Mouse (Mus musculus): ENCODE measurements around the gene Zfp93.
A peak's percentile ranks its signal among the peaks of the same experiment; 100 is the strongest.
"Not testable (repeated sequence)": the region's sequence is repeated elsewhere in the genome, so short reads cannot be mapped to it uniquely, and the experiment has no call there.

The Zfp93 gene

DNA sequence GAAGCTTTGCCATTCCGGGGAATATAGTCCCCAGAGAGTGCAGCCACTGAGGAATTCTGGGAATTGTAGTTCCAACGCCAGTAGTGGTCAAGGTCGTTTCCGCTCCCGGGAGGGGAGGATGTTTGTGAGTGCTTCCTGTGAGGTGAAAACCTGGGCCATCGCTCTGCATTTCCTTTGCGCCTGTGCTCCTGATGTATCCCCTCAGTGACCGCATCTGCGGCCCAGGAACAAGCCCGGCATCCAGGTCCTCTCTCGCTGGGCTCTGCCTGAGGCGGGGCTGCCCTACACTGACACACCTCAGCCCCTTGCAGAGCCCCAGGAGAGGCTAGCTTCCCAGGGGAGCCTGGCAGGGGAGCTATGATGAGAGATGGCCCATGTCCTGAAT is at the start of gene Zfp93:
Gene Zfp93 (plus strand): TSS at position 133 of the 385 bp plus-strand sequence.
- peak; percentile 92 for DNase-seq (ENCODE audit: low read depth, low spot score)

DNA sequence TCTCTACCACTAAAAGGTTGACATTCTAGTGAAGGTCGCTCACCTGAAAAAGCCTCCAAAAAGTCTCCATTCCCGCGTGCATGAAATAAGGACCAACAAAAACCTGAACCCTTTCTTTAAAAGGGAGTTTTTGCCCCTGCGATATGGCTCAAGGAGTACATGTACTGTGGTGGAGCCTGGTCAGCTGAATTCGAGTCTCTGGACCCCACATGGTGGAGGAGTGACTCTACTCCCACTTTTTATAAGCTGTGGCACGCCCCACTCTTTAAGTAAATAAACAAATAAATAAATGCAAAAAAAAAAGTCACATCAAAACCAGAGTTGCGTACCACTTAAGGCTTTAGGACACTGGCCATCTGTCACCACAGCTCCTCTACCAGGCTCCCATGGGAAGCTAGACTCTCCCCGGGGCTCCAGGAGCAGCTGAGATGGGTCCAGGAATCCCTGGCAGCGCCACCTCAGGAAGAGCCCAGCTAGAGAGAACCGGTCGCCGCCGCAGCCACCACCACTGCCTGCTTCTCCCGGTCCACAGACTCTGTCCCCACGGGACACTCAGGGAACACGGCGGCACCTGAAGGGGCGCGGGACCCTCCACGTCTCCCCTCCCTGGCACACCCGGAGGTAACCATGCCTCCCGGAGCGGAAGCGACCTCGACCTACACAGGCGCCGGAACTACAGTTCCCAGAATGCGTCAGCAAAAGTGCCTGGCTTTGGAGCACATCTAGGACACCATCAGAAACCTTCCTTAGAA is 33.0 kb upstream of the Zfp93 start, which contains the start of gene Zfp109:
Gene Zfp109 (minus strand): TSS at position 521 of the 752 bp plus-strand sequence.
- DNase-seq (ENCODE audit: low read depth, low spot score), result peak; percentile 64

DNA sequence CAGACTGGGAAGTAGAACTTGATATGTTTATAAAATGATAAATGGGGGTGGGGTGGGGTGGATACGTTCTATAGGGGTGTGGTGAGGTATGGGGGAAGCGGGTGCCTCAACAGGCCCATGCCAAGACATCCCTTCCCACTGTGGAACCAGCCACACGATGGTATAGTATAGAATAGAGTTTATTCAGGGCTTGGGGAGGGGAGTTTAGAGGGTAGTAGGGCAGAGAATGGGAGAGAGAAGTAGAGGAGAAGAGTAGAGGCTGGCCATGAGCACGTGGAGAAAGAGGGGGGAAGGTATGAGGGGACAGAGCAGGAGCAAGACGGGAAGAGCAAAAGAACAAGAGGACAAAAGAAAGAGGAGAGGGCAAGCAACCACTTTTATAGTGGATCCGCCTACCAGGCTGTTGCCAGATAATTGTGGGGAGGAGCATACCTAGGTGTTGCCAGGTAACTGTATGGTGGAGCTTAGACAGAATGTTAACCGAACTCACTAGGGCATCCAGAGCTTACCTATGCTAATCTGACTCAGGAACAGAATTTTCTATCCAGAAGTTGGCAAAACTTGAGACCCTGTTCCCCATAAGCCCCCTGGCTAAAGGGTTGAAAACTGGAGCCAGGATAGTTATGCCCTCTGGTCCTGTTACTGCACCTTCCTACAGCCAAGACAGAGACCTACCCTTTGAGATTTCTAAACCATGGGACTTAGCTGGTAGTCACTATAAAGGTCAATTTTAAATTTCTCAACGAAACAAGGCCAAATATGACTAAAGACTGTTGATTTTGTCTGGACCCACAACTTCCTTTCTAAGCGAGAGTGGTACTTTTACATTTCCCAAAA is 16.2 kb upstream of the Zfp93 start:
- DNase-seq (ENCODE audit: low read depth, low spot score), result no peak

DNA sequence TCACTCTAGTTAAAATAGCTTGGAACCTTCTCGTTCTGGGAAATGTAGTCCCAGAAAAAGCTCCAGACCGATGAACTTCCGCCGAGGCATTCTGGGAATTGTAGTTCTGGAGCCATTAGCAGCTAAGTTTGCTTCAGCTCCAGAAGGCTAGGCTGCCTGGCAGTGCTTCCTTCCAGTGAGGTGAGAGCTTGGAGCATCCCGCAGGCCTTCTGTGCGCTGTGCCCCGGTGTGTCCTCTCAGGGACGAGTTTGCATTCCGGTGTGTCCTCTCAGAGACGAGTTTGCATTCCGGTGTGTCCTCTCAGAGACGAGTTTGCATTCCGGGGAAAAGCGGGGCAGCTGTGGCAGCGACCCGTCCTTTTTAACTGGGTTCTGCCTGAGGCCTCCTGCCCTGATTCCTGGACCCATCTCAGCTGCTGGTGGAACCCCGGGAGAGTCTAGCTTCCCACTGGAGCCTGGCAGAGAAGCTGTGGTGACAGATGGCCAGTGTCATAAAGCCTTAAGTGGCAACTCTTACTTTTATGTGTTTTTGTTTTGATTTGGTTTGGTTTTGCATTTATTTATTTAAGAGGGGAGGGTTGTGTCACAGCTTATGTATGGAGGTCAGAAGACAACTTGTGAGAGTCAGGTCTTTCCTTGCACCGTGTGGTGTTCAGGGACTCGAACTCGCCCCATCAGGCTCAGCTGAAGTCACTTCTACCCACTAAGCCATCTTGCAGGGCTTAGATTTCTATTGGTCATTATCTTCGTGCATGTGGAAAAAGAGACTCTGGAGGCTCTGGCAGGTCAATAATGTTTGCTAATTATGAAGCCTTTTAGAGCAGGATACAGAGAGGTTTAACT is 15.4 kb upstream of the Zfp93 start, which contains the start of gene Zfp108:
Gene Zfp108 (plus strand): TSS at position 162 of the 842 bp plus-strand sequence.
- DNase-seq (ENCODE audit: low read depth, low spot score), result peak; percentile 81

DNA sequence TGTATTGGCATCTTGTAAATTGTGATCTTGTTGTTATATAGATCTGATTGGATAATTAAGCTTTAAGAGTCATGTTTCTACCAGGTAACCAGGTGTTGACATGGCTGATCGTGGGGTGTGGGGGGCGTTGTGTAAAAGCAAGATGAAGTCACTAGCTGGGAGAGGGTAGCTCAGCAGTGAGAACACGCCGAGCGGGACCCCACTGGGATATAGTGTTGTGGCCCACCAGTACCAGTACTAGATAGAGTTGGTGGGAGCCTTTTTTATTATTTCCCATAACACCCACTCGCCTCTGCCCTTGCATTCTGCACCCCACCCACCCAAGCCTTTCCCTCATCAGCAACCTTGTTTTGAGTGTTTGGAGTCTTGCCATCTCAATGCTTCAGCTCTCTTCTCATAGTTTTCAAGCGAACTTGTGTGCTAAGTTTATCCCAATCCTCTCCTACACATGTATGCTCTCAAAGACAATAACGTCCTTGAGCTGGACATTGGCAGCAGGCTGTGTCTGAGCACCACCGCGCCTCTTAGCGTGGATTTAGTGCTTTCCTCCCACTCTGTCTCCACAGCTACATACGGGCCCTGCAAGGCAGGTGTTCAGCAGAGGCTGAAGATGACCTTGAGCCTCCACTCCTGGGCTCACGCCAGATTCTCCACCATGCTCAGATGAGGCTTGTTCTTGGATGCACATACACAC is 10.8 kb upstream of the Zfp93 start:
- DNase-seq (ENCODE audit: low read depth, low spot score), result no peak

DNA sequence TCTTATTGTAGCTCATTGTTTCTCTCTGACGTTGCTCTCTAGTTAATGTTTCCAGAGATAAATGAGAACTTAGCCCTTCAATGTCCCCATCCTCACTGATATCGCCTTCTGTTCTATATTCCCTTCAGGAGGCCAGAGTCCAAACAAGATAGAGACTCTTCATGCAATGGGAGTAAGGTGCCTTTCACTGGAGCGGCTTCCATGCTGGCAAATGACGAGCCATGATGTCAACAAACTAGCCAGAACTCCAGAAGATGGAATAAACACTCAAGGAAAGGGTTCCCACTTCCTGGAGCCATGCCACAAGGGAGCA is 10.3 kb upstream of the Zfp93 start:
- DNase-seq (ENCODE audit: low read depth, low spot score), result no peak

DNA sequence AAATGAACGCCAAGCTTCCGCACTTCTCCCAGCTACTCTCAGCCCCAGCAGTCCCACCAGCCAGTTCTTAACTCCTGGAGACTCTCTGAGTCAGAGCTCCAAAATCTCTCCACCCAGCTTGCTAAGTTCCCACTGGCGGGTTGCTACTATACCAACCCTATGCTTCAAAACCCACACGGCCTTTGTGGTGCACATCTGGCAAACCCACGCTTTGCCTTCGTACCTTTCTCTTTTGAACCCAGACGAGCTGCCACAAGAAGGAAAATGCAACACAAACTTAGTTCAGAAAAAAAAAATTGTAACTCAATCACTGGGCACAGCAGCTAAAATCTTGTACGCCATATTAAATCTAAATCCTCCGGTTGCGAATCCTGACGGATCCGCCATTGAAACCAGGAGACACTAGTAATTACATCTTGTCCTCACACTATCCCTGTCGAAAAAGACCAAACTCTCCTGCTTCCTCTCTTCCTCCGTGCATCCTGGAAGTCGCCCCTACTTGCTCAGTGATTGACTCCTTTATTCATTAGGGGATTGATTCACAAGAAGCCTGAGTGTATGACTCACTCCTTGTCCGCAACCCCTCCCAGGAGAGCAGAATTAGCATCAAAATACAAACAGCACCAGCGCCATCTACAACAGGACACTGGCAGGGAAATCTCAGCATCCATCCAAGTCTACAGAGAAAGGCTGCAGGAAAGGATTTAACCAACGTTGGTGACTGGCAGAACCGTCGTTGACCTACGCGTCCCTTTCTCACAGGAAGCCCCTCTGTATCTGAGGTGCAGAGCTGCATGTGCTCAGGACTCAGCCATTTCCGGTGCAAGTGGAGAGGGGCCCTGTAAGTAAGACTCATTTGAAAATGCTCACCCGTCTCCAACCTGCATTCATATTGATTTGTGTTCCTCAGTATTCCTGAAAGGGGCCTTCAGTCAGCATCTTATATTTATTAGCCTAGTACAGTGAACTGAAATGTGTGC is 1.8 kb upstream of the Zfp93 start:
- DNase-seq (ENCODE audit: low read depth, low spot score), result no peak

DNA sequence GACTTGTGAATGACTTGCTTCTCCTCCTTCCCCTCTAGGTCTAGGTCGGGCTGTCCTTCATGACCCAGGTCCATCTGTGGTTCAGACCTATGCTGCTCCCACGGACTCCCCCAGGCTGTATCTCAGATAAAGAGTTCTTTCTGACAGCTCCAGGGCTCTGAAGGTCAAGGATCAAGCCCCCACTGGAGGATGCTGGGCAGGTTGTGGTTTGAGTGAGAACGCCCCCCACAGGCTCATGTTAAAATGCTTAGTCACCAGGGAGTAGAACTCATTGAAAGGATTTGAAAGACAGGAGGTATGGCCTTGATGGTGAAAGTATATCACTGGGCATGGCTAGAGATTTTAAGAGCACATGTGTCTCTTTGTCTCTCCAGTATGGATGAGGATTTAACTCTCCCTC is 964 bp upstream of the Zfp93 start:
- no peak for DNase-seq (ENCODE audit: low read depth, low spot score)

DNA sequence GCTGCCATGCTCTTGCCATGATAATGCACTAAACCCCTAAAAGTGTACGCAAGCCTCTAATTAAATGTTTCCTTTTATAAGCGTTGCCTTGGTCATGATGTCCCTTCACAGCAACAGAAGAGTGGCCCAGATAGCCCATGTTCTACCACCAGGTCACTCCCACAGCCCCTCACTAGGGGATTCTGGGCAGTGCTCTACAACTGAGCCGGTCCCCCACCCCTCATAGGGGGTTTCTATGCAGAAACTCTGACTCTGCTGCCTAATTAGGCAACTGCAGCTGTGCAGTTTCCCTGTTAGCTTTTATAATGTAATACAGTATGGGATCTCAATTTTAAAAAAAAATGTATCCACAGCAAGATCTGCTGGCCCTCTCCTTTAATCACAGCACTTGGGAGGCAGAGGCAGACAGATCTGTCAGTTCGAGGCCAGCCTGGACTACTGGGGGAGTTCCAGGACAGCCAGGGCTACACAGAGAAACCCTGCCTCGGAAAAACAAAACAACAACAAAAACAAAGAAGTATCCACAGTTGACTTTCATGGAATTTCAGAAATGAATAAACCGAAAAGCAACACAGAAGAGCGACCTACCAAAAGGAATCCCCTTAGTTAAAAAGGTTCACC is 443 bp upstream of the Zfp93 start:
- DNase-seq (ENCODE audit: low read depth, low spot score), result no peak

DNA sequence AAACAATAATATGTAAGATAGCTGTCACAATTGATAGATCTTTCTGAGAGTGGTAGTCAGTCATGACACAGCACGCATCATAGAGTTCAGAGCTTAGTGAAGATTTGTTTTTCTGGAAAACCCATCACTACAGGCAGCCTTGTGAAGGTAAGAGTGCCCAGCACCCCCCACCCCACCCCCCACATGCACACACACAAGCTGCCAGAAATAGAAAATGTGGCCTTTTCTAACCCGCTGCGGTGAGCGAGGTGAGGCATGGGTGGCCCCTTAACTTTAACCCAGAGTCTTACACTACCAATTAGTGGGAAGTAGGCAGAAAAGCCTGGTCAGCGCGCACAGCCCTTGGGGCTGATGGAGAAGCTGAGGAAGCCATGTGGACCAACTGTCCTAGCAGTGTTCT is 971 bp downstream of the Zfp93 start:
- DNase-seq (ENCODE audit: low read depth, low spot score), result no peak

DNA sequence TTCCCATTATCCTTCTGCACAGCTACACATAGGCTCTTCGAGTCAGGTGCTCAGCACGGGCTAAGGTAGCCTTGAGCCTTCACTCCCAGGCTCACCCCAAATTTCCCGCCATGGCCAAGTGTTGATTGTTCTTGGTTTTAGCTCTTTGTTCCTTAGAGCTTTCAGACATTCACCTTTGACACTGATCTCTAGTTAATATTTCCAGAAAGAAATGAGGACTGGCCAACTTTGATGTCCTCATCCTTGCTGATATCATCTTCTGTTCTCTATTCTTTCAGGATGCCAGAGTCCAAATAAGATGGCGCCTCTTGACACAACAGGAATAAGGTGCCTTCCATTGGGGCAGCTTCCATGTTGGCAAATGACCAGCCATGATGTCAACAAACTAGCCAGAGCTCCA is 4.2 kb downstream of the Zfp93 start:
- DNase-seq (ENCODE audit: low read depth, low spot score), result no peak

DNA sequence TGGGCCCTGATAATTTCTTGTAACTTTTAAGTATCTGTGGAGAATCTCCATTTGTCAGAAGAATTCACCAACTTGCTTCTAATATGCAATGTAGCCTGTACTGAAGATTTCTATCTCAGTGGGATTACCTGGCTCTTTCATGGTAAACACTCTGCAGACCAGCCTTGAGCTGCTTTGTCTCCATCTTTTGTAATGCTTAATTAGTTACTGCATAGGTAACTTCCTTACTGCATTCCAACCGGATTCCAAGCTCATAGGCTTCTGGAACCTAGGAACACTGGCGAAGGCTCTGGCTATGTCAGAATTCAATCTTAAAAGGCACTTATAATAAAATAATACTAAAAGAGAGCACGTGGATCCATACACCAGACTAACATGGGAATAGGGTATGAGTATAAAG is 8.6 kb downstream of the Zfp93 start:
- not testable (repeated sequence) for DNase-seq (ENCODE audit: low read depth, low spot score)

DNA sequence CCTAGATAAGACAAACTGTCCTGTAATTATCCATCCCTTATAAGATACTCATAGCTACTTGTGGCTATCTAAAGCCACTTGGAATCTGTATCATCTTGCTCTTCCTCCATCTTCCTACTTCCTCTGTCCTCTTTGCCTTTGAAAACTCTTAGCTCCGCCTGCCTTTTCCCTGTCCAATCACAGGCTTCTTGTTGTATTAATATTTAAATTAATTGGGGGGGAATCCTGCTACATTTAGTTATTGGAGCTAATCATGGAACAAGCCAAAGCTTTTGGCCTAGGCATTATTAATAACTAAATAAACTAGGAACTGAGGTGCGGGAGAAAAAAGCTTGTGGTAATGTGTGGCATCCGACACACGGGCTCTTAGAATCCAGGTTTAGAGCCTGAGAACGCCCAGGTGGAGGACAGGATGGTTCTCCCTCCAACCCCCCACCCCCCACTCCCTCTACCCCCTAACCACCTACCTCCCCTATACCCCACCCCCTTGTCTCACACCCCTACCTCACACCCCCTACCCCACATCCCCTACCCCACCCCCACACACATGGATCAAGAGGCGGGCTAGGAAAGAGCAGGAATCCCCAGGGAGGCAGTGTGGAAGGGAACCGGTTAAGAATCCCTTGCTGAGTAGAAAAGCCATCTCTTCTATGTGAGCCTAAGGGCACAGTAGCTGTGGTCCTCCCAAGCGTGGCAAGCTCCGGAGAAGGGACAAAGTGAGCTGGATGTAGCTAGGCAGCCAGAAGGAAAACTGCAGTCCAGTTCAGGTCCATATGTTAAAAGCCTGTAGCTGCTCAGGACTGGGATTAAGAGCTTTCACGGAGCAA is 10.0 kb downstream of the Zfp93 start:
- DNase-seq (ENCODE audit: low read depth, low spot score), result no peak

DNA sequence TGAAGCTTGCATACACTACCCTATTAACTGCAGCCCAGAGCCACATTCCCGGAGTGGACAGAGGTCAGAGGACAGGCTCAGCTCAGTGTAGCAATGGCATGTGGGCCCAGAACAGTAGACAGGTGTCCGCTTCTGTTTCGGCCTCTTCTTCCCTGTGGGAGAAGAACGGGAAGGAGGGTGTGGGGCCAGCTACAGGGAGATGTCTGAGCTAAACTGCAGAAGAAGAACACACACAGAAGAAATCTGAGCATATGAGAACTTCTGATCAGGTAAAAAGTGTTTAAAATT is 10.6 kb downstream of the Zfp93 start:
- no peak for DNase-seq (ENCODE audit: low read depth, low spot score)

DNA sequence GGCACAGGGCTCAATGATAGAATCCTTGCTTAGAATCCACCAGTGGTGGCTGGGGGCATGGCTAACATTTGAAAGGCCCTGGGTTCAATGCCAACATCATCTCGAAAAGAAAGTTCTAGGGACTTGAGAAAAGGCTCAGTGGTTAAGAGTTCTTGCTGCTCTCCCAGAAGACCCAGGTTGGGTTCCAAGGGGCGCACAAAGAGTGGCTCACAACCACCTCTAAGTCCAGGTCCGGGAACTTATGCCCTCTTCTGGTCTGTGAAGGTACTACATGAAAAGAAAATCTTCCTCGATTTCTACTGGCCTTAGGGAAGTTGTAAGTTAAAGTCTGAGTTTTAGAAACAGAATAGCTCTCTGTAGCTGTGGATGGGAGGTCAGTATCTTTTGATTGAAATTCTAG is 15.9 kb downstream of the Zfp93 start:
- DNase-seq (ENCODE audit: low read depth, low spot score), result no peak

DNA sequence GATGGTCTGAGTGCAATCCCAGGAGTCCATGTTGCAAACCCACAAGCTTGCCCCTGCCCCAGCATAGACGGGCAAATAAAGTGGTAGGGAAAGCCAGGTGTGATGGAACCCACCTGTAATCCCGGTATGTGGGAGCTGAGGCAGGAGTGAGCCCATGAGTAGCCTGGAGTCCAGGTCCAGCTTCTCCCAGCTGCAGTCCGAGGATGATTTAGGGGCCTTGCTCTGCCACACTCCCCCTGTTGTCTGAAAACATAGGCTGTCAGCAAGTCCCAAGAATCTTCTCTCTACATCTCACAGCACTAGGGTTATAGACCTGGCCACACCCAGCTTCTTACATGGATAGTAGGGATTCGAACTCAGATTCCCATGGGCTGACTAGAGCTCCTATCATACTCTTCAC is 16.7 kb downstream of the Zfp93 start:
- DNase-seq (ENCODE audit: low read depth, low spot score), result no peak

DNA sequence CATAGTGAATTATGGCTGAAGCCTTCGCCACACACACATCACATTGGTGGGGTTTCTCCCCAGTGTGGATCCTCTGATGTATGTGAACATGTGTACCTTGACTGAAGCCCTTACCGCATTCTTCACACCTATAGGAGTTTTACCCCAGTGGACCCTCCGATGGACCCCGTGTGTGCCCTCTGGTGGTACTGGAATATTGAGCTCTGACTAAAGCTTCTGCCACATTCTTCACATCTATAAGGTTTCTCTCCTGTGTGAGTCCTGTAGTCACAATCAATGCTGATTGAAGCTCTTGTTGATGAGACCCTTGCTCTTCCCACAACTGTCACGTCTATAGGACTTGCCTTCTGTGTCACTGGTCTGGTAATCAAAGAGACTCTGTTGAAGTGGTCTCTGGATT is 17.4 kb downstream of the Zfp93 start:
- DNase-seq (ENCODE audit: low read depth, low spot score), result no peak

DNA sequence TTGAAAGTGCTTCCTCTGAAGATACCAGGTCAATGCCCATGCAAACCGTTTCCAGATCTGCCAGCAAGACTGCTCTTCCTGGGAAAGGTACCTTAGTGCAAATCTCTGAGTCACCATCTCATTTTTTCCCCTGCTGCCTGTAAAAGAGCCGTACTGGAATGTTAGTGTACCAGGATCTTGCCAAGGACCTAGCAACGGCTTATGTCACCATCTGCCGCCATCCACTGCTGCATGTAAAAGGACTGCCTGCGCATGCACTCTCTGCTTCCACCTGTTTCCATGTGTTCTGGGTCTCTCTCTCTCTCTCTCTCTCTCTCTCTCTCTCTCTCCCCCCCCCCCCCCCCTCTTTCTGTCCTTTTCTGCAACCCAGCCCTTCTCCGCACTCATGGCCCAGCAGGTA is 18.3 kb downstream of the Zfp93 start:
- DNase-seq (ENCODE audit: low read depth, low spot score), result no peak

DNA sequence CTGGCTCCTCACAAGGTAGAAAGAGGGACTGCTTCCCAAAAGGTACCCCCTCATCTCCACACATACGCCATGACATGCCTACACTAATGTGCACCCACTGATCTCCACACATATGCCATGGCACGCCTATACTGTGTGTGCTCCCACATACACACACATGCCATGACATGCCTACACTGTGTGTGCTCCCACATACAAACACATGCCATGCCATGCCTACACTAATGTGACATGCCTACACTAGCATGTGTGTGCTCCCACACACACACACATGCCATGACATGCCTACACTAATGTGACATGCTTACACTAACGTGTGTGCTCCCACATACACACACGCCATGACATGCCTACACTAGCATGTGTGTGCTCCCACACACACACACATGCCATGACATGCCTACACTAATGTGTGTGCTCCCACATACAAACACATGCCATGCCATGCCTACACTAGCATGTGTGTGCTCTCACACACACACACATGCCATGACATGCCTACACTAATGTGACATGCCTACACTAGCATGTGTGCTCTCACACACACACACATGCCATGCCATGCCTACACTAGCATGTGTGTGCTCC is 20.0 kb downstream of the Zfp93 start:
- DNase-seq (ENCODE audit: low read depth, low spot score), result no peak
